Mouse (Mus musculus) retina, embryonic 14.5 days (tissue): ENCODE data around the gene Rnf166.

Experiments used
- DNase-seq: peaks from one replicate; pipeline ENCODE4 v3.0.0-alpha.2; 2015; ENCODE audit warnings: low spot score

The Rnf166 gene

GRCm38 (mm10) chr8:122475580-122476320 lies at the start of gene Rnf166, which contains the start of gene Ctu2:
Rnf166 (minus strand) TSS chr8:122476064.
Ctu2 (plus strand) TSS chr8:122476143.
- DNase-seq, result peak; percentile 92

- no peak for DNase-seq
These were observed 49.1 kb upstream of the Rnf166 start for GRCm38 (mm10) chr8:122525004-122525403.

GRCm38 (mm10) chr8:122524506-122524905 lies 48.6 kb upstream of the Rnf166 start:
- no peak for DNase-seq

GRCm38 (mm10) chr8:122523652-122524360 lies 47.9 kb upstream of the Rnf166 start:
- DNase-seq, result peak; percentile 55

GRCm38 (mm10) chr8:122522796-122523651 lies 47.2 kb upstream of the Rnf166 start:
- peak; percentile 45 for DNase-seq

GRCm38 (mm10) chr8:122520611-122521010 lies 44.7 kb upstream of the Rnf166 start:
- DNase-seq, result no peak

GRCm38 (mm10) chr8:122517541-122518190 lies 41.8 kb upstream of the Rnf166 start:
- DNase-seq, result peak; percentile 70

- no peak for DNase-seq
These were observed 39.8 kb upstream of the Rnf166 start for GRCm38 (mm10) chr8:122515699-122516098.

- no peak for DNase-seq
These were observed 36.5 kb upstream of the Rnf166 start for GRCm38 (mm10) chr8:122512392-122512791.

- DNase-seq, result no peak
These were observed 35.7 kb upstream of the Rnf166 start for GRCm38 (mm10) chr8:122511552-122511951.

GRCm38 (mm10) chr8:122500856-122501255 lies 25.0 kb upstream of the Rnf166 start:
- peak; percentile 97 for DNase-seq

GRCm38 (mm10) chr8:122497912-122498311 lies 22.0 kb upstream of the Rnf166 start:
- peak; percentile 34 for DNase-seq

GRCm38 (mm10) chr8:122497016-122497734 lies 21.3 kb upstream of the Rnf166 start:
- no peak for DNase-seq

- DNase-seq, result no peak
These were observed 12.5 kb upstream of the Rnf166 start for GRCm38 (mm10) chr8:122488387-122488786.

- no peak for DNase-seq
These were observed 9.0 kb upstream of the Rnf166 start for GRCm38 (mm10) chr8:122484831-122485230.

- no peak for DNase-seq
These were observed 8.0 kb upstream of the Rnf166 start for GRCm38 (mm10) chr8:122483877-122484276.

GRCm38 (mm10) chr8:122482448-122482847 lies 6.6 kb upstream of the Rnf166 start:
- DNase-seq, result no peak

- DNase-seq, result no peak
These were observed 808 bp downstream of the Rnf166 start for GRCm38 (mm10) chr8:122474951-122475560.

- DNase-seq, result no peak
These were observed 1.9 kb downstream of the Rnf166 start for GRCm38 (mm10) chr8:122473911-122474421.

GRCm38 (mm10) chr8:122470691-122471090 lies 5.2 kb downstream of the Rnf166 start:
- DNase-seq, result no peak
